33 mouse cellular contexts compared by ENCODE assay signal in genomic region chr7:136021071-136021470, GRCm38 (mm10).
"Had no signal": no experiment of that assay in that cellular context is flagged by ENCODE, and none has a peak within 500 bp of the region (broad histone marks: within the 10 kb centered on the region; RNA-seq: fewer than 3 reads in every experiment).

No protein-coding gene starts in this region.

- H3K9ac ChIP-seq: heart, embryonic 12.5 days; heart, embryonic 13.5 days; heart, embryonic 15.5 days; hindbrain, embryonic 12.5 days; hindbrain, embryonic 13.5 days; hindbrain, embryonic 14.5 days; hindbrain, embryonic 15.5 days; kidney, embryonic 15.5 days had no signal

- H3K9me3 ChIP-seq: heart, embryonic 10.5 days; heart, embryonic 12.5 days; heart, embryonic 13.5 days; heart, embryonic 15.5 days; hindbrain, embryonic 10.5 days; hindbrain, embryonic 12.5 days; hindbrain, embryonic 13.5 days; hindbrain, embryonic 15.5 days; kidney, embryonic 15.5 days had no signal

- H3K27me3 ChIP-seq: heart, embryonic 12.5 days; heart, embryonic 13.5 days; heart, embryonic 15.5 days; hindbrain, embryonic 13.5 days; hindbrain, embryonic 15.5 days; kidney, embryonic 15.5 days had no signal

- ATAC-seq: hindbrain, embryonic 16.5 days; hindbrain, postnatal 0 days; inflammation-experienced regulatory T-cells, adult 6 months had no signal

- DNase-seq: heart, postnatal 10 days; heart, postnatal 14 days; heart, postnatal 36 days; heart, postnatal 4 days; kidney, adult 11 months; kidney, adult 18-20 months; kidney, adult 2 months; kidney, adult 8-10 months; kidney, adult 9 months; kidney, postnatal 10 days; kidney, postnatal 14 days; kidney, postnatal 25 days; kidney, postnatal 36 days; kidney, postnatal 4 days; layer of hippocampus, adult 9-11 months; layer of hippocampus, postnatal 36 days had no signal

- H3K36me3 ChIP-seq: heart, embryonic 10.5 days; heart, embryonic 12.5 days; heart, embryonic 13.5 days; heart, embryonic 15.5 days; hindbrain, embryonic 10.5 days; hindbrain, embryonic 12.5 days; hindbrain, embryonic 13.5 days; hindbrain, embryonic 15.5 days; kidney, embryonic 15.5 days had no signal

- H3K4me2 ChIP-seq: heart, embryonic 11.5 days; heart, embryonic 12.5 days; heart, embryonic 13.5 days; heart, embryonic 15.5 days; hindbrain, embryonic 12.5 days; hindbrain, embryonic 13.5 days; hindbrain, embryonic 14.5 days; hindbrain, embryonic 15.5 days; kidney, embryonic 15.5 days had no signal

- H3K4me3 ChIP-seq: heart, embryonic 10.5 days; heart, embryonic 12.5 days; heart, embryonic 13.5 days; heart, embryonic 15.5 days; hindbrain, embryonic 10.5 days; hindbrain, embryonic 12.5 days; hindbrain, embryonic 13.5 days; hindbrain, embryonic 15.5 days; kidney, embryonic 15.5 days; layer of hippocampus, adult 2 months; left cerebral cortex, adult 2 months had no signal

- H3K27ac ChIP-seq: heart, embryonic 10.5 days; heart, embryonic 13.5 days; heart, embryonic 15.5 days; hindbrain, embryonic 12.5 days; hindbrain, embryonic 13.5 days; hindbrain, embryonic 14.5 days; hindbrain, embryonic 15.5 days; hindbrain, postnatal 0 days; kidney, embryonic 15.5 days; kidney, postnatal 0 days; layer of hippocampus, adult 2 months; left cerebral cortex, adult 2 months had no signal
